Mouse (Mus musculus) cortical plate, adult 2 months (tissue): ENCODE results near the gene Foxo6.

ENCODE experiments used
- CTCF ChIP-seq: fragments of 200-500 bp; IDR thresholded peaks from 2 replicates; pipeline ENCODE4 v1.5.1; 2011; ENCODE audit warnings: mild to moderate bottlenecking, control low read depth, low read length; ENCODE audit not compliant: insufficient read depth; ENCODE audit errors: extremely low read depth
- POLR2A ChIP-seq: fragments of 200-500 bp; IDR thresholded peaks from 2 replicates; pipeline ENCODE4 v1.6.1; 2011; ENCODE audit warnings: mild to moderate bottlenecking, low read length, control low read depth; ENCODE audit not compliant: insufficient read depth; ENCODE audit errors: extremely low read depth

GRCm38 (mm10) chr4:120223108-120223745 lies 63.9 kb downstream of the Foxo6 start:
- TF ChIP-seq POLR2A, result no peak
- no peak for TF ChIP-seq CTCF
